Mouse (Mus musculus): Measurements from ENCODE around the gene Znhit3. TPM values are rescaled to one million over a fixed set of nuclear protein-coding genes. Genes with fewer than 3 reads are reported as not detected.
"Not testable (repeated sequence)": the region's sequence is repeated elsewhere in the genome, so short reads cannot be mapped to it uniquely, and the experiment has no call there.

The Znhit3 gene
- total RNA-seq, 2 experiments from 2014 or later, result 32.0 to 32.8 TPM

- DNase-seq (ENCODE audit: low spot score in 2 of 2), result no peak
Observed at GRCm38 (mm10) chr11:84879007-84879771, 37.0 kb downstream of the Znhit3 start.

- not testable (repeated sequence) for DNase-seq (ENCODE audit: low spot score in 2 of 2)
Observed at GRCm38 (mm10) chr11:84876020-84876419, 40.1 kb downstream of the Znhit3 start.

GRCm38 (mm10) chr11:84873042-84873833 is 42.9 kb downstream of the Znhit3 start:
- no peak for DNase-seq (ENCODE audit: low spot score in 2 of 2)

- no peak for DNase-seq (ENCODE audit: low spot score in 2 of 2)
Observed at GRCm38 (mm10) chr11:84871548-84872069, 44.6 kb downstream of the Znhit3 start.

GRCm38 (mm10) chr11:84871046-84871445 is 45.1 kb downstream of the Znhit3 start:
- peak in 1 of 2 experiments; percentile 18 for DNase-seq (ENCODE audit: low spot score in 2 of 2)

GRCm38 (mm10) chr11:84870337-84871043 is 45.7 kb downstream of the Znhit3 start, which contains the start of gene Ggnbp2:
Gene Ggnbp2 (minus strand): TSS chr11:84870817.
- peak; percentile 82 to 89 for DNase-seq (ENCODE audit: low spot score in 2 of 2)

GRCm38 (mm10) chr11:84869537-84870232 is 46.5 kb downstream of the Znhit3 start:
- DNase-seq (ENCODE audit: low spot score in 2 of 2), result peak; percentile 83 to 92

- DNase-seq (ENCODE audit: low spot score in 2 of 2), result no peak
Observed at GRCm38 (mm10) chr11:84868786-84869259, 47.3 kb downstream of the Znhit3 start.

GRCm38 (mm10) chr11:84867586-84867985 is 48.6 kb downstream of the Znhit3 start:
- no peak for DNase-seq (ENCODE audit: low spot score in 2 of 2)

- no peak for DNase-seq (ENCODE audit: low spot score in 2 of 2)
Observed at GRCm38 (mm10) chr11:84865268-84865667, 50.9 kb downstream of the Znhit3 start.

Small RNA genes lying within 50 kb of the gene (microRNA-seq; reads per million reads assigned to microRNA genes)
- gene Gm23564, result 0 reads per million in 2 experiments

Other genes starting within 250 kb of the Znhit3 start
- 10 to 100 TPM; 17.4 to 17.5 TPM for gene Mrm1, start 96.9 kb downstream of the Znhit3 start, total RNA-seq (2021)
- gene Dhrs11, start 87.4 kb downstream of the Znhit3 start, total RNA-seq (2021), result 1 to 10 TPM; 7.9 to 8.4 TPM
- 10 to 100 TPM; 90.8 to 91.0 TPM for gene Ggnbp2, start 45.5 kb downstream of the Znhit3 start, total RNA-seq (2021)
- 10 to 100 TPM; 11.1 to 17.1 TPM for gene Myo19, start 36.2 kb downstream of the Znhit3 start, total RNA-seq (2021)
- 1 to 10 TPM; 5.7 to 7.0 TPM for gene Pigw, start 36.1 kb downstream of the Znhit3 start, total RNA-seq (2021)
- gene Car4, start 41.4 kb upstream of the Znhit3 start, total RNA-seq (2021), result 10 to 100 TPM; 58.5 to 66.3 TPM
- 100 to 1,000 TPM; 116 to 119 TPM for gene Usp32, start 223.8 kb upstream of the Znhit3 start, total RNA-seq (2021)

Measured in left cerebral cortex, adult 18-20 months (tissue).